Mouse (Mus musculus): ENCODE measurements around the gene Arpc1a. TPM values are rescaled to one million over a fixed set of nuclear protein-coding genes. Genes with fewer than 3 reads are reported as not detected.

Gene Arpc1a
- polyA plus RNA-seq, 1 experiment from 2014 or later, result 91.5 TPM

DNA sequence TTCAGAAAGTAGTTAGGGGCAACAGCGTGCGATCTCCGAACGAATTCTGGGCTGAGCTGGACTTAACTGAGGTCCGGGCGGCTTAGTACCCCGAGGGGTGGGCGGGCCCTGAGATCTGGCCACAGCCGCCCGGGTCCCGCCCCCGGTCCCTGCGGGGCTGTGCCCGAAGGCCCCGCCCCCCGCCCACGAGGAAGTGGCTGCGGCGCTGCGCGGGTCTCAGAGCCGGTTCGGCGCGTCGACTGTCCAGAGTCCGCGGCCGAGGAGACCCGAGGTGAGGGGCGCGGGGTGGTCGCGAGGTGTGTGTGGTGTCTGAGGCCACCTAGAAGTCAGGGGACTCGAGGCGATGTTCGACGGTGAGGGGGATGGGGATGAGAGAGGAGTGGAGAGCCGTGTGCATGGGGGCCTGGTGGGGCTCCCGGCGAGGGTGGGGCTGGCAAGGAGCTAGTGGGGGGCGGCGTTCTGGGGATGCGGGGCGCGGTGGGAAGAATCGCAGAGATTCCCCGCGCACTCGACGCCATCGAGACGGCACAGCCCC, 30.5 kb downstream of the Arpc1a start, which contains the start of gene Arpc1b:
TSS of gene Arpc1b (plus strand) at position 145 of the 535 bp plus-strand sequence.
- Histone ChIP-seq H3K9me3 (replicated peaks; ENCODE audit: control insufficient read depth, low read length) (no peaks in the 10 kb centered on the region), H3K27ac (ENCODE audit: low read length) (peak within 1 kb of the TSS; percentile 91), H3K4me1 (ENCODE audit: control insufficient read depth, insufficient read depth, low read length) (peaks cover 8% of the 10 kb centered on the region), H3K4me2 (ENCODE audit: low read depth, low read length) (peak within 1 kb of the TSS; percentile 87), H3K27me3 (ENCODE audit: control insufficient read depth, insufficient read depth, low read length) (no peaks in the 10 kb centered on the region), H3K9ac (ENCODE audit: low read length) (peak within 1 kb of the TSS; percentile 84), H3K4me3 (ENCODE audit: low read length) (peak within 1 kb of the TSS; percentile 74), H3K36me3 (ENCODE audit: control insufficient read depth, insufficient read depth) (peaks cover 5% of the 10 kb centered on the region)
- WGBS, result under 1% methylated on average over 42 of the region's 53 CpGs
- ATAC-seq (replicated peaks; ENCODE audit: extremely low read depth, insufficient read depth, low FRiP score), result peak; percentile 71

DNA sequence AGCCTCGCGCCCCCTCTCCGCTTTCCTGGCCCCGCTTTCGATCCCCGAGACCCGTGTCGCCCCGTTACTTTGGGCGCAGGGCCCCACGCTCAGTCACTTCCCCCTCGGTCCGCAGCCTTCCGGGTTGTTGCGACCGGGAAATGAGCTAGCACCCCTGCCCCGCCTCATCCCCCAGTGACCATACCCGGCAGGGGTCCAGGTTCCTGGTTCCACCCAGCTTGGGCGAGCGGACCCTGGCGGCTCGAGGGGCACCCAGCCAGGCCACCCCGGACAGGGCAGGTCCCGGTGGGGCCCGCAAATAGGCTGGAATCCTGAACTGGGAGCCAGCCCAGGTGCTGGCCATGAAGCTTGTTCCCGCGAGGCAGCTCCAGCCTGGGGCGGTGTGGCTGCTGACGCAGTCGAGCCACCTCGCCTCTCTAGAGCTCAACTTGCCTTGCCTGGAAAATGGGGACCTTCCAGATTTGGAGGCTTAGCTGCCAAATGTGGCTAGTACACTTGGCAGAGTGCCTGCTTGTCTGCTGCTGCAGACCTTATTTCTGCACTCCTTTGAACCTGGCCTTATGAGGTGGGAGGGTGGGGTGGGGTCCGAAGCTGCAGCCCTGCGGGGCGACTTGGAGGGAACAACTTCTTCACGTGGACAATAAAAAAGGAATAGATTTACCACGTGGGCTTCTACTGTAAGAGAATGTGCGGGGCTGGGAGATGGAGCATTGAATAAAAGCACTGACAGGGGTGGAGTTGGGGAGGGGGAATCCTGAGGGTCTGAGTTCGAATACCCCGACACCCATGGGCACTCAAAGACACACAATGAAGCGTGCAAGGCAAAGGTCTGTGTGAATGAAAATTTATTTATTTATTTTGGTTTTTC, 31.2 kb downstream of the Arpc1a start:
- peak; percentile 51 for ATAC-seq (replicated peaks; ENCODE audit: extremely low read depth, insufficient read depth, low FRiP score)
- Histone ChIP-seq H3K9me3 (replicated peaks; ENCODE audit: control insufficient read depth, low read length) (no peaks in the 10 kb centered on the region), H3K4me2 (ENCODE audit: low read depth, low read length) (peak overlapping the region; percentile 87), H3K4me3 (ENCODE audit: low read length) (peak overlapping the region; percentile 74), H3K27ac (ENCODE audit: low read length) (peak overlapping the region; percentile 91), H3K9ac (ENCODE audit: low read length) (peak overlapping the region; percentile 84), H3K36me3 (ENCODE audit: control insufficient read depth, insufficient read depth) (peaks cover 8% of the 10 kb centered on the region), H3K4me1 (ENCODE audit: control insufficient read depth, insufficient read depth, low read length) (peaks cover 8% of the 10 kb centered on the region), H3K27me3 (ENCODE audit: control insufficient read depth, insufficient read depth, low read length) (no peaks in the 10 kb centered on the region)
- 12% methylated on average over 38 of the region's 40 CpGs for WGBS

DNA sequence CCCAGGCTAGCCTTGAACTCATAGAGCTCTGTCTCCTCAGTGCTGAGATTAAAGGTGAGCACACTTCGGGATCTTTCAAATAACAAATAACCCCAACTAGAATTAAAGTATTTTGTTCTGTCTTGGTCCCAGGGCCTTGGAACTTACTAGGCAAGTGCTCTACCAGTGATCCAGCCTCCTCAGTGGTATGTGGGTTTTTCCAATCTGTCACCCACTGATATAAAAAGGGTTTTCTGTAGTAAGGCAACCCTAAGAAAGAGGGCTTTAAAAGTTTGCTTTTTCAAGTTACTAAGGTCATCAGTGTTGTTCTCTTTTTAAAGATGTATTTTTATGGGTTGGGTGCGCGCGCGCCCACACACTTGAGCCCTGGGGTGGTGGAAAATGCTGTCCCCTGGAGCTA, 32.1 kb downstream of the Arpc1a start:
- Histone ChIP-seq H3K27me3 (ENCODE audit: control insufficient read depth, insufficient read depth, low read length) (no peaks in the 10 kb centered on the region), H3K27ac (ENCODE audit: low read length) (peak overlapping the region; percentile 91), H3K4me3 (ENCODE audit: low read length) (peak overlapping the region; percentile 18), H3K36me3 (ENCODE audit: control insufficient read depth, insufficient read depth) (peaks cover 6% of the 10 kb centered on the region; the same call in 1 of the 2 replicates), H3K4me2 (ENCODE audit: low read depth, low read length) (peak overlapping the region; percentile 87), H3K4me1 (ENCODE audit: control insufficient read depth, insufficient read depth, low read length) (peaks cover 11% of the 10 kb centered on the region), H3K9me3 (replicated peaks; ENCODE audit: control insufficient read depth, low read length) (no peaks in the 10 kb centered on the region), H3K9ac (ENCODE audit: low read length) (peak overlapping the region; percentile 41)
- no peak for ATAC-seq (replicated peaks; ENCODE audit: extremely low read depth, insufficient read depth, low FRiP score)
- WGBS, result 87% methylated on average over 5 of the region's 5 CpGs

DNA sequence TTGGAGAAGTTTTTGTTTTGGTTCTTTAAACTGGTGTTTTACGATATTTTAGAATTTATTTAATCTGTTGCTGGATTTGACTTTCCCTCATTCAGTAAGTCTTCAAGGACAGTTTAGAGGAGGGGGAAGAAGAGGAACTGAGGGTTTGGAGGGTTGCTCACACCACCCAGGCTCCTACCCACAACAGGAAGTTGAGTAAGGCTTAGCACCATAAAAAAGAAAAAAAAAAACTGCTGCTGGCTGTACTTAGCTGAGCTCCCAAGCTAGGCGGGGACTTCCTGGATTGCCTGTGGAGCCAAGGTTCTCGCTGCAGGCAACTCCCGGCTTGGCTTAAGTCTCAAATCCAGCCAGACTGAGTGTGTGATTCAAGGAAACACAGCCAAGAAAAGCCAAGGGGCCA, 32.7 kb downstream of the Arpc1a start:
- H3K27me3 ChIP-seq (ENCODE audit: control insufficient read depth, insufficient read depth, low read length), result no peaks in the 10 kb centered on the region
- no peaks in the 10 kb centered on the region for H3K9me3 ChIP-seq (replicated peaks; ENCODE audit: control insufficient read depth, low read length)
- peaks cover 6% of the 10 kb centered on the region; the same call in 1 of the 2 replicates for H3K36me3 ChIP-seq (ENCODE audit: control insufficient read depth, insufficient read depth)
- H3K27ac ChIP-seq (ENCODE audit: low read length), result peak overlapping the region; percentile 91
- H3K4me3 ChIP-seq (ENCODE audit: low read length), result peak overlapping the region; percentile 18
- H3K4me2 ChIP-seq (ENCODE audit: low read depth, low read length), result peak overlapping the region; percentile 87
- peak; percentile 56 for ATAC-seq (replicated peaks; ENCODE audit: extremely low read depth, insufficient read depth, low FRiP score)
- H3K9ac ChIP-seq (ENCODE audit: low read length), result peak overlapping the region; percentile 41
- WGBS, result 30% methylated on average over 4 of the region's 4 CpGs
- H3K4me1 ChIP-seq (ENCODE audit: control insufficient read depth, insufficient read depth, low read length), result peaks cover 12% of the 10 kb centered on the region

DNA sequence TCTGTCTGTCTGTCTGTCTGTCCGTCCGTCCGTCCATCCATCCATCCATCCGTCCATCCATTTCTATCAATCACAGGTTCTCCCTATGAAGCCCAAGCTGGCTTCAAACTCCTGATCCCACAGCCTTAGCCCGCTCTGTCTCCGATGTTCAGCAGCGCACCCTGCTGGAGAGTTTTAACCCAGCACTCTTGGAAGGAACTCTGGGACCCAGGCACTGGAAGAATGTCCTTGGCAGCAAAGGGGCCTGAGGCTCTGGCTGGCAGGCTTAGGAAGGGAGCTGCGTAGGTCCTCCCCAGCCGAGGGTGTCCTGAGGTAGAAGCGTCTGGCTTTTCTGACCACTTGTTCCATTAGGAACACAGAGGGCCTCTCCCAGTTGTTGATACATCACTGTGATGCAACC, 33.3 kb downstream of the Arpc1a start:
- peak overlapping the region; percentile 41 for H3K4me2 ChIP-seq (ENCODE audit: low read depth, low read length)

DNA sequence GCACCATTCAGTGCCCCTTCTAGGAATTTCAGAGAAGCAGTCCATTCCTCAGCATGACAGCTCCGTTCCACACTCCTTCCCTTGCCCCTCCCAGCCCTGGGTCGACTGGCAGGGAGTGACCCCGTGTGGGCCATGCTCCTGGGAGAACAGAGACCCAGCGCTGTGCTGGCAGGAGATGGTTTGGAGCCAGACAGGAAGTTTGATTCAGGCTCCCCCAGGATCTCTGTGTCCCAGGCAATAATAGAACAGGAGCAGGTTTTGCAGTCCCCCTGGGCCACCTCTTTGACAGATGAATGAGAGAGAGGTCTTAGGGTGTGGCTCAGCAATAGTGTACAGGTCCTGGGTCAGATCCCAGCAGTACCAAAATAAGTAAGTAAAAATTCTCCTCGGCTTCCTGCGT, 34.4 kb downstream of the Arpc1a start:
- no peak overlapping the region for H3K27ac ChIP-seq (ENCODE audit: low read length)
- no peak overlapping the region for H3K4me2 ChIP-seq (ENCODE audit: low read depth, low read length)
- peaks cover 12% of the 10 kb centered on the region for H3K36me3 ChIP-seq (ENCODE audit: control insufficient read depth, insufficient read depth)
- no peaks in the 10 kb centered on the region for H3K9me3 ChIP-seq (replicated peaks; ENCODE audit: control insufficient read depth, low read length)
- no peaks in the 10 kb centered on the region for H3K27me3 ChIP-seq (ENCODE audit: control insufficient read depth, insufficient read depth, low read length)
- no peak overlapping the region for H3K9ac ChIP-seq (ENCODE audit: low read length)
- no peak for ATAC-seq (replicated peaks; ENCODE audit: extremely low read depth, insufficient read depth, low FRiP score)
- 45% methylated on average over 6 of the region's 6 CpGs for WGBS
- H3K4me3 ChIP-seq (ENCODE audit: low read length), result no peak overlapping the region
- H3K4me1 ChIP-seq (ENCODE audit: control insufficient read depth, insufficient read depth, low read length), result peaks cover 12% of the 10 kb centered on the region

More for the DNA sequence above, 33.3 kb downstream of the Arpc1a start:
- Histone ChIP-seq H3K9ac (ENCODE audit: low read length) (0 out of 2 replicates have a peak overlapping the region, but pooled peaks have one; percentile 2), H3K9me3 (replicated peaks; ENCODE audit: control insufficient read depth, low read length) (no peaks in the 10 kb centered on the region), H3K27ac (ENCODE audit: low read length) (peak overlapping the region; percentile 91), H3K36me3 (ENCODE audit: control insufficient read depth, insufficient read depth) (peaks cover 6% of the 10 kb centered on the region; the same call in 1 of the 2 replicates), H3K27me3 (ENCODE audit: control insufficient read depth, insufficient read depth, low read length) (no peaks in the 10 kb centered on the region), H3K4me1 (ENCODE audit: control insufficient read depth, insufficient read depth, low read length) (peaks cover 12% of the 10 kb centered on the region), H3K4me3 (ENCODE audit: low read length) (peak overlapping the region; percentile 9; the same call in 1 of the 2 replicates)
- 42% methylated on average over 10 of the region's 10 CpGs for WGBS
- ATAC-seq (replicated peaks; ENCODE audit: extremely low read depth, insufficient read depth, low FRiP score), result no peak; the same call in 1 of the 2 replicates

DNA sequence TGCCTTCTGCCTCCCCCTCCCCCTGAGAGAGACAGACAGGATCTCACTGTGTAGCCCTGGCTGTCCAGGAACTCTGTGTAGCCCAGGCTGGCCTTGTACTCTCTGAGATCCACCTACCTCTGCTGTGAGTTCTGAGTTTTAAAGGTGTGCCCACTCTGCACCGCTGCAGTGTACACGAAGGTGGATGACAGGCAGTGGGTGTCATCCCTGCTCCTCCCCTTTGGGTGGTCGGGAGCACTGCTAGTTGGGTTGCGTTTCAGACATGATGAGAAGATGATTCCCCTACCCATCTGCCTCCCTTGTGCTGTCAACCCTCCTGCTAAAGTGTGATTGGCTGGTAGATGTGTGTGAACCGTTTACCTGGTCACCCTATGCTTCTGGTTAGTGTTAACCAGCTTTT, 34.8 kb downstream of the Arpc1a start:
- ATAC-seq (replicated peaks; ENCODE audit: extremely low read depth, insufficient read depth, low FRiP score), result no peak
- Histone ChIP-seq H3K4me2 (ENCODE audit: low read depth, low read length) (no peak overlapping the region), H3K36me3 (ENCODE audit: control insufficient read depth, insufficient read depth) (peaks cover 17% of the 10 kb centered on the region), H3K4me3 (ENCODE audit: low read length) (no peak overlapping the region), H3K27me3 (ENCODE audit: control insufficient read depth, insufficient read depth, low read length) (no peaks in the 10 kb centered on the region), H3K4me1 (ENCODE audit: control insufficient read depth, insufficient read depth, low read length) (peaks cover 12% of the 10 kb centered on the region), H3K27ac (ENCODE audit: low read length) (no peak overlapping the region), H3K9me3 (replicated peaks; ENCODE audit: control insufficient read depth, low read length) (no peaks in the 10 kb centered on the region), H3K9ac (ENCODE audit: low read length) (no peak overlapping the region)
- 83% methylated on average over 5 of the region's 5 CpGs for WGBS

DNA sequence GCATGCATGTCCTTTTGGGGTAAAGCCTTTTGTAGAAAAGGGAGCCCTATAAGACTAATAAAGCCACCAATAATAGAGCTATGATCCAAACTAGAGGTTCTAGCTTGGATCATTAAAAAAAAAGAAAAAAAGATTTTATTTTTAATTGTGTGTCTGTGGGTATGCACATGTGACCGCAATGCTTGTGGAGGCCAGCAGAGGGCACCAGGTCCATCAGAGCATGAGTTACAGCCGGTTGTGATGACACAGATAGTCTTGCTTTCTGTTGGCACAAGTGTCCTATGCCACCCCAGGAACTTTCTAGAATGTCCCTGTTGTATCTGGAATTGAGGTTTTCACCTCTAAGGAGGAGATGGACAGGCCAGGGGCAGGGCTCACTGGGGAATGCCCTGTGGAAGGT, 35.8 kb downstream of the Arpc1a start:
- WGBS, result 88% methylated on average over 2 of the region's 2 CpGs
- no peak for ATAC-seq (replicated peaks; ENCODE audit: extremely low read depth, insufficient read depth, low FRiP score)
- Histone ChIP-seq H3K4me1 (ENCODE audit: control insufficient read depth, insufficient read depth, low read length) (peaks cover 12% of the 10 kb centered on the region), H3K4me3 (ENCODE audit: low read length) (no peak overlapping the region), H3K36me3 (ENCODE audit: control insufficient read depth, insufficient read depth) (peaks cover 26% of the 10 kb centered on the region), H3K4me2 (ENCODE audit: low read depth, low read length) (no peak overlapping the region), H3K27ac (ENCODE audit: low read length) (no peak overlapping the region), H3K27me3 (ENCODE audit: control insufficient read depth, insufficient read depth, low read length) (no peaks in the 10 kb centered on the region), H3K9ac (ENCODE audit: low read length) (no peak overlapping the region), H3K9me3 (replicated peaks; ENCODE audit: control insufficient read depth, low read length) (no peaks in the 10 kb centered on the region)

DNA sequence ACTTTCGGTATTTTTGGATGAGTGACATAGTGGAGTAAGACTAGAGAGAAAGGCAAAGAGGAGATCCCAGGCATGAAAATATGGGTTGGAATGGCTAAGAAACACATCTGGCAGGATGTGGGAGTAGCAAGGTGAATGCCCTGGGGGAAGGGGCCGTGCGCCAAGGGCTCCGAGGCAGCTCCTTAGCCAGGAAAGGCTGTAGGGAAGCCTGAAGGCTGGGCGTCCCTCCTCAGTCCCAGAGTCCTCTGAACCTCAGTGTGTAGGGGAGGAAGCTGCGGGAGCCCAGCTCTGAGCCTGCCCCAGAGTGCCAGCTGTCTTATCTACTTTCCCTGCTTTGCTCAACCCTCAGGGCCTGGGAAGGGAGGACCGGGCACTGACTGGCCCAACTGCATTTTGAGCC, 37.3 kb downstream of the Arpc1a start:
- no peak for ATAC-seq (replicated peaks; ENCODE audit: extremely low read depth, insufficient read depth, low FRiP score)
- H3K27me3 ChIP-seq (ENCODE audit: control insufficient read depth, insufficient read depth, low read length), result no peaks in the 10 kb centered on the region
- 54% methylated on average over 7 of the region's 7 CpGs for WGBS
- H3K27ac ChIP-seq (ENCODE audit: low read length), result no peak overlapping the region
- peaks cover 6% of the 10 kb centered on the region for H3K4me1 ChIP-seq (ENCODE audit: control insufficient read depth, insufficient read depth, low read length)
- H3K36me3 ChIP-seq (ENCODE audit: control insufficient read depth, insufficient read depth), result peaks cover 35% of the 10 kb centered on the region
- H3K9ac ChIP-seq (ENCODE audit: low read length), result no peak overlapping the region
- H3K9me3 ChIP-seq (replicated peaks; ENCODE audit: control insufficient read depth, low read length), result no peaks in the 10 kb centered on the region
- H3K4me2 ChIP-seq (ENCODE audit: low read depth, low read length), result no peak overlapping the region
- H3K4me3 ChIP-seq (ENCODE audit: low read length), result no peak overlapping the region
